Mouse (Mus musculus): Measurements from ENCODE around the gene Klf1. TPM values are rescaled to one million over a fixed set of nuclear protein-coding genes. Genes with fewer than 3 reads are reported as not detected.
A peak's percentile ranks its signal among the peaks of the same experiment; 100 is the strongest.

Gene Klf1
- polyA plus RNA-seq, 1 experiment from 2014 or later: 0.51 TPM

DNA sequence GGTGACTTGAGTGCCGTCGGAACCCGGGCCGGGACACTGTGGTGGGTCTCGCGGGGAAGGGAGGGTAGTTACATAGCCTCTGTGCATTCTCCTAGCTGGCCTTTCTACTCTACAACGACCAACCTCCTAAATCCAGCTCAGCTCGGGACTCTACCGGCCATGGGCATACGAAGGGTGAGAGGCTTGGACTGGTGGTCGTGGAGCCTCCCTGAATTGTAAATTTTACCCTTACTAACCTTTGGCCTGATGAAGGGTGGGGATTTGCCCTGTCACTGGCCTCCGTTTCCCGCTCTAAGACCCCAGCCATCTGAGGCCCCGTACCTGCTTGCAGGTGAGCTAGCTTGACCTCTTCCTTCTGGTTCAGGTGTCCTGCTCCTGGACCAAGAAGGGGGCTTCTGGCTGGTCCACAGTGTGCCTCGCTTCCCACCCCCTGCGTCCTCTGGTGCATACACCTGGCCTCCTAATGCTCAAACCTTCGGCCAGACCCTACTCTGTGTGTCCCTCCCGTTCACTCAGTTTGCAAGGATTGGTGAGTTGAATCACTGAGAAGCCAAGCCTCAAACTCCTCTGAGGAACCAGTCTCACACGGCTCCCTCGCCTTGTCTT lies 7.5 kb downstream of the Klf1 start:
- Histone ChIP-seq H3K27me3 (ENCODE audit: control insufficient read depth, insufficient read depth, low read length) (no peaks in the 10 kb centered on the region), H3K4me1 (replicated peaks; ENCODE audit: control insufficient read depth, insufficient read depth) (0 out of 2 replicates have a peak, but pooled peaks cover 3% of the 10 kb centered on the region), H3K27ac (replicated peaks) (no peak overlapping the region), H3K4me2 (replicated peaks; ENCODE audit: low read depth) (peak overlapping the region; percentile 90), H3K36me3 (ENCODE audit: control insufficient read depth, insufficient read depth, low read length) (no peaks in the 10 kb centered on the region), H3K9ac (ENCODE audit: low read length) (peak overlapping the region; percentile 73), H3K4me3 (ENCODE audit: low read depth, low read length) (peak overlapping the region; percentile 53), H3K9me3 (ENCODE audit: control insufficient read depth, low read length) (no peaks in the 10 kb centered on the region)
- ATAC-seq (ENCODE audit: low FRiP score, low TSS enrichment): no peak
- no peak for DNase-seq (ENCODE audit: low spot score)
- 49% methylated on average over 20 of the region's 20 CpGs for WGBS
- TF ChIP-seq CTCF (IDR thresholded peaks at IDR 0.05; ENCODE audit: low read depth) (no peak), EP300 (optimal IDR thresholded peaks at IDR 0.05) (no peak)

DNA sequence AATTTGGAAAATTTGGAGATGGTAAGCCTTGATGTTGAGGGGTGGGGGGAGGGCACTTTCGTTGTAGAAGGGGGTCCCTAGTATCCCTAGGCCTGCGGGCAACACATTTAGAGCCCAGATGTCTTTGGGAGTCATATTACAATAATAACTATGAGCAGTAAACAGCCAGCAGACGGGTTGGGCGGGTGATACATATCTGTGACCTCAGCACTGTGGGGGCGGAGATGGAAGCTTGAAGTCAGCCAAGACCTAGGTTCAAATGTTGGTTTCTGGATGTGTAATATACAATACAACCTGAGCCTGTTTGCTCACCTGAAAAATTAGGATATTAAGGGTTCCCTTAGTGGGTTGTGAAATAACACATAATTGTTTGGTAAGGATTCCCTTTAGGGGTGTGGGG lies 8.2 kb downstream of the Klf1 start:
- no peak overlapping the region for H3K27ac ChIP-seq (replicated peaks)
- WGBS: 74% methylated on average over 5 of the region's 5 CpGs
- DNase-seq (ENCODE audit: low spot score): no peak
- no peaks in the 10 kb centered on the region for H3K36me3 ChIP-seq (ENCODE audit: control insufficient read depth, insufficient read depth, low read length)
- TF ChIP-seq CTCF (IDR thresholded peaks at IDR 0.05; ENCODE audit: low read depth): no peak
- TF ChIP-seq EP300 (optimal IDR thresholded peaks at IDR 0.05): no peak
- ATAC-seq (ENCODE audit: low FRiP score, low TSS enrichment): no peak
- no peak overlapping the region for H3K9ac ChIP-seq (ENCODE audit: low read length)
- 0 out of 2 replicates have a peak, but pooled peaks cover 3% of the 10 kb centered on the region for H3K4me1 ChIP-seq (replicated peaks; ENCODE audit: control insufficient read depth, insufficient read depth)
- no peak overlapping the region for H3K4me3 ChIP-seq (ENCODE audit: low read depth, low read length)
- H3K4me2 ChIP-seq (replicated peaks; ENCODE audit: low read depth): no peak overlapping the region
- no peaks in the 10 kb centered on the region for H3K27me3 ChIP-seq (ENCODE audit: control insufficient read depth, insufficient read depth, low read length)
- no peaks in the 10 kb centered on the region for H3K9me3 ChIP-seq (ENCODE audit: control insufficient read depth, low read length)

DNA sequence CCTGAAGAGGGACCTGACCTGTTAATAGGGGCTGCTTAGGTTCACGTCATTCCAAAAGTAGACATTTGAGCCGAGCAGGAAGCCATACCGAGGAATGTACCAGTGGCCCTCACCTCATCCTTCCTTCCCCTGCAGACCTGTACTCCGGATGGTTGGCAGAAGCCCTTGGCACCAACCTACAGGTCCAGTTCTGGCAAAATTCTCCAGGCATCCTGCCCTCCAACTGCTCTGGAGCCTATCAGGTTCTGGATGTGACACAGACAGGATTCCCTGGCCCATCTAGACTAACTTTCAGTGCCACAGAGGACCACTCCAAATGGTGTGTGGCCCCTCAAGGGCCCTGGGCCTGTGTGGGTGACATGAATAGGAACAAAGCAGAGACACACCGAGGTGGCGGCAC lies 8.8 kb downstream of the Klf1 start:
- Histone ChIP-seq H3K4me2 (replicated peaks; ENCODE audit: low read depth) (no peak overlapping the region), H3K9ac (ENCODE audit: low read length) (no peak overlapping the region), H3K27ac (replicated peaks) (no peak overlapping the region), H3K36me3 (ENCODE audit: control insufficient read depth, insufficient read depth, low read length) (no peaks in the 10 kb centered on the region), H3K4me1 (replicated peaks; ENCODE audit: control insufficient read depth, insufficient read depth) (0 out of 2 replicates have a peak, but pooled peaks cover 3% of the 10 kb centered on the region), H3K27me3 (ENCODE audit: control insufficient read depth, insufficient read depth, low read length) (no peaks in the 10 kb centered on the region), H3K9me3 (ENCODE audit: control insufficient read depth, low read length) (no peaks in the 10 kb centered on the region), H3K4me3 (ENCODE audit: low read depth, low read length) (no peak overlapping the region)
- no peak for ATAC-seq (ENCODE audit: low FRiP score, low TSS enrichment)
- no peak for DNase-seq (ENCODE audit: low spot score)
- no peak for TF ChIP-seq CTCF (IDR thresholded peaks at IDR 0.05; ENCODE audit: low read depth)
- no peak for TF ChIP-seq EP300 (optimal IDR thresholded peaks at IDR 0.05)
- WGBS: 86% methylated on average over 6 of the region's 6 CpGs

DNA sequence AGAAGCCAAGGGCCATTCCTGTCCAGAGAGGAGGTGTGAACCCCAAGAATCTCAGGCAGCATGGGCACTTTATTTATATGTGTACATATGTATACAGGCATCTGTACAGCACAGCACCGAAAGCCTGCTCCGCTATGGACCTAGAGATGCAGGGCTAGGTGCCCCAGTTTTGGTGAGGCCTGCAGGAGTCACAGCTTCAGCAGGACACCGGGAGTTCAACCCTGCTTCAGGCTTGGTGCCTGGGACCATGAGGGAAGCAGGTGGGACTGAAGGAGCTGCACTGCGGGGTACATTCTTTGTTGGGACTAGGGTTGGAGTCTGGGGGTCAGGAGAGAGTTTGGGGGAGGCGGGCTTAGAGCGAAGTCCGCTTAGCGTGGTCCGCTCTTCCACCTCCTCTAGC lies 10.1 kb downstream of the Klf1 start:
- TF ChIP-seq CTCF (IDR thresholded peaks at IDR 0.05; ENCODE audit: low read depth) (no peak), EP300 (optimal IDR thresholded peaks at IDR 0.05) (no peak)

DNA sequence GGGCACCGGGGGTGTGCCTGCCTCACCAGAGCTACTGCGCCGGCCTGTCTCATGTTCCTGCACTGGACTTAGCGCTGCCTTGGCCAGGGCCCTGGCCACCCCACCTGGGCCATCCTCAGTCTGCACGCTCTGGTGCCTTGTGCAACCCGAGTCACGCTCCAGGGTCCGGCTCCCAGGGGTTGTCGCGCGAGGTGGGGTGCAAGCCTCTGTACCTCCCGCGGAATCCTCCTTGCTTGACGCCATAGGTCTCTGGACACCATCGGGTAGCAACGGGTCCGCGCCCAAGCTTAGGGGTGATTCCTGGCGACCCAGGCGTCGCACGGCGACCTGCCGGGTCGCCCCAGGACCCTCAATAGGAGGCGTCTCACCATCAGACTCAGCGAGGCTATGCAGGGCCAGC lies 10.7 kb downstream of the Klf1 start:
- Histone ChIP-seq H3K4me2 (replicated peaks; ENCODE audit: low read depth) (peak overlapping the region; percentile 65), H3K9ac (ENCODE audit: low read length) (no peak overlapping the region), H3K27me3 (ENCODE audit: control insufficient read depth, insufficient read depth, low read length) (no peaks in the 10 kb centered on the region), H3K4me3 (ENCODE audit: low read depth, low read length) (peak overlapping the region; percentile 40; the same call in 1 of the 2 replicates), H3K36me3 (ENCODE audit: control insufficient read depth, insufficient read depth, low read length) (no peaks in the 10 kb centered on the region), H3K4me1 (replicated peaks; ENCODE audit: control insufficient read depth, insufficient read depth) (0 out of 2 replicates have a peak, but pooled peaks cover 3% of the 10 kb centered on the region), H3K9me3 (ENCODE audit: control insufficient read depth, low read length) (no peaks in the 10 kb centered on the region), H3K27ac (replicated peaks) (no peak overlapping the region)
- DNase-seq (ENCODE audit: low spot score): no peak
- no peak; the same call in 1 of the 2 replicates for ATAC-seq (ENCODE audit: low FRiP score, low TSS enrichment)
- TF ChIP-seq CTCF (IDR thresholded peaks at IDR 0.05; ENCODE audit: low read depth): no peak
- TF ChIP-seq EP300 (optimal IDR thresholded peaks at IDR 0.05): no peak
- 25% methylated on average over 27 of the region's 27 CpGs for WGBS

More for the DNA sequence above, 10.1 kb downstream of the Klf1 start:
- DNase-seq (ENCODE audit: low spot score) (no peak), ATAC-seq (ENCODE audit: low FRiP score, low TSS enrichment) (no peak)
- Histone ChIP-seq H3K4me3 (ENCODE audit: low read depth, low read length) (no peak overlapping the region), H3K36me3 (ENCODE audit: control insufficient read depth, insufficient read depth, low read length) (no peaks in the 10 kb centered on the region), H3K9ac (ENCODE audit: low read length) (no peak overlapping the region), H3K27ac (replicated peaks) (no peak overlapping the region), H3K4me2 (replicated peaks; ENCODE audit: low read depth) (no peak overlapping the region), H3K9me3 (ENCODE audit: control insufficient read depth, low read length) (no peaks in the 10 kb centered on the region), H3K4me1 (replicated peaks; ENCODE audit: control insufficient read depth, insufficient read depth) (0 out of 2 replicates have a peak, but pooled peaks cover 3% of the 10 kb centered on the region), H3K27me3 (ENCODE audit: control insufficient read depth, insufficient read depth, low read length) (no peaks in the 10 kb centered on the region)
- WGBS: 87% methylated on average over 9 of the region's 9 CpGs

DNA sequence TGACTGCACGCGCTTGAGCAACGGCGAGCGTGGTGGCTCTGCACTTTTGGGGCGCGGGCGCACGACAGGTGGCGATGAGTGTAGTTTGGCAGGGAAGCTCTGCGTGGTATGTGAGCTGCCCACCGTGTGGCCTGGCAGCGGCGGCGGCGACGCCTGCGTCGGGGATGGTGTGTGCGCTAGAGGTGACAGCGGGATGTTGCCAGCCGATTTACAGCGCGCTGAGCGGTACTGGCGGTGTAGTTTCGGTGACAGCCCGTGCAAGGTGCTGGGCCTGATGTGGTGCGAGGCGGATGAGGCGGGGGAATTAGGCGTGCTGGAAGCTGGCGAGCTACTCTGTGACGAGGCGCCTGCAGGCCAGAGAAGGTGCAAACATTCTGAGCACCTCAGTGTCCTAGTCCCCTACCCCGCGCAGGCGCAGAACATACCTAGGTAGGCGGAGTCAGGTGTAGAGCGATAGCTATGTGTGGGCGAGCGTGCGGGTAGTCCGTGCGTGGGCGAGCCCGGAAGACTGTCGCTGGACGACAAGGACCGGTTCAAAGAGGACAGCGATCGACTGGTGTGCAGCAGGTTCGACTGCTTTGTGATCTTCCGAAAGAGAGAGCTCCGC lies 11.3 kb downstream of the Klf1 start:
- no peak; the same call in 1 of the 2 replicates for TF ChIP-seq CTCF (IDR thresholded peaks at IDR 0.05; ENCODE audit: low read depth)
- TF ChIP-seq EP300 (optimal IDR thresholded peaks at IDR 0.05): no peak
- whole genome bisulfite sequencing: 1% methylated on average over 55 of the region's 55 CpGs
- Histone ChIP-seq H3K36me3 (ENCODE audit: control insufficient read depth, insufficient read depth, low read length) (no peaks in the 10 kb centered on the region), H3K9me3 (ENCODE audit: control insufficient read depth, low read length) (no peaks in the 10 kb centered on the region), H3K4me2 (replicated peaks; ENCODE audit: low read depth) (peak overlapping the region; percentile 65), H3K4me3 (ENCODE audit: low read depth, low read length) (peak overlapping the region; percentile 40), H3K27ac (replicated peaks) (no peak overlapping the region), H3K9ac (ENCODE audit: low read length) (peak overlapping the region; percentile 51), H3K27me3 (ENCODE audit: control insufficient read depth, insufficient read depth, low read length) (no peaks in the 10 kb centered on the region), H3K4me1 (replicated peaks; ENCODE audit: control insufficient read depth, insufficient read depth) (0 out of 2 replicates have a peak, but pooled peaks cover 3% of the 10 kb centered on the region)
- DNase-seq (ENCODE audit: low spot score) (peak; percentile 83), ATAC-seq (ENCODE audit: low FRiP score, low TSS enrichment) (peak; percentile 63)

Data from stomach, postnatal 0 days (tissue).